Mouse (Mus musculus) neural tube, embryonic 10.5 days (tissue): ENCODE results near the gene Btf3.
A peak's percentile ranks its signal among the peaks of the same experiment; 100 is the strongest.

ENCODE experiments used
- DNase-seq: peaks from one replicate; pipeline ENCODE4 v3.0.0-alpha.2; 2017; ENCODE audit warnings: low spot score; ENCODE audit errors: extremely low spot score

Btf3 gene

DNA sequence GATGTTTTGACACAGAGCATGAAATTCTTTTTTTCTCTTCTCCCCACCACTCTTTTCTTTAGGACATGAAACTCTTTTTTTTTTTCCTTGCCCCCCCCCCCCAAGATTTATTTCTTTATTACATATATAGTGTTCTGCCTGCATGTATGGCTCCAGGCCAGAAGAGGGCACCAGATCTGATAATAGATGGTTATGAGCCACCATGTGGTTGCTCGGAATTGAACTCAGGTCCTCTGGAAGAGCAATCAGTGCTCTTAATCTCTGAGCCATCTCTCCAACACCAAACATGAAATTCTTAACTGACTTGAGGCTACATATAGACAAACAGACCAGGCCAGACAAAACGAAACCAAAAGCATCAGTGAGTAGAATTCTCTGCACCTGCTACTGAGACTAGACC is 39.3 kb downstream of the Btf3 start:
- DNase-seq: no peak

DNA sequence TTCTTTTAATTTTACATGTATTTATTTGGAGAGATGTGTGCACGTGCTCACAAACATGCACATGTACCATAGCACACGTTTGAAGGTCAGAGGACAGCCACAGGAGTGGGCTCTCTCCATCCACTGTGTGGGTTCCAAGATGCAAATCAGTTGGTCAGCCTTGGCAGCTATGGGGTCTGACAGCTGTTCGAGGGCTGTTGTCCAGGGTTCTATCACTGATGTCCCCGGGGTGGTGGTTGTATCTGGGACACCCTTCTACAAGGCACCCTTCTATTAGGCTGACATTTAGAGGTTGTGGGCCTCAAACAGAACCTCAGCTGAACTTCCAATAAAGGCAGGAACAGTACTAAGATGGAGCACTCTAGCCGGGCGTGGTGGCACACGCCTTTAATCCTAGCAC is 40.6 kb downstream of the Btf3 start:
- no peak for DNase-seq

DNA sequence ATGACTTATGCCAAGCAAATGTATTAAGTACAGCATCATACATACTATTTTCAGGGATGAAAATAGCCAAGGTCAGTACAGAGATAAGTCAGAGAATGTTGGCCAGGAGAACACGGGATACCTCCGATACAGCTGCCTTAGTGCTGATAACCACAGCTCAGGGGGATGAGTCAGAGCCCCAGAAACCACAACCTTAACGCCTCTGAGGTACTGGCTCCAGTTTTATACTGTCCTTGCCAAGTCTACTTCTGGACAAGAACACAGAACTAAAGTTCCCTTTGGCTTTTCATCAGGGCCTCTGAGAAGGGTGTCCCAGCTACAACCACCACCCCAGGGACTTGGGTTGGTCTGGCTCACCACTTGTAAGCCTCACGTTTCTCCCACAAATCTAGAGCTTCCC is 41.2 kb downstream of the Btf3 start:
- DNase-seq: no peak

DNA sequence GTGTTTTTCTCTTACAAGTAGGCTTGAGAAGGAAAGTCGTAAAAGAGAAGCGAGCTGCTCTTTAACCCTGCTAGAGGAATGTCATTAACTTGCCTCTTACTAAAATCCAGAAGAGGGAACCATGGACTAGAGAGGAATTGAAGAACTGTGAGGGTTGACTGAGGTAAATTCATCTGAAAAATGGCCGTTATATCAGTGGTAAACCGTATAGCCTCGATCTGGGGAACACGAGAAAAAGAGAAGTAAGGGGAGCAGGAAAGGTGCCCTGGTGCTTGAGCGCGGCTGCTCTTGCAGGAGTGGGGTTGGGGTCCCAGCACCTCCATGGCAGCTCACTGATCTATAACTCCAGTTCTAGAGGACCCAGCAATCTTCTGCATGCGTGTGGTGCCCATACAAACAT is 42.8 kb downstream of the Btf3 start:
- no peak for DNase-seq

DNA sequence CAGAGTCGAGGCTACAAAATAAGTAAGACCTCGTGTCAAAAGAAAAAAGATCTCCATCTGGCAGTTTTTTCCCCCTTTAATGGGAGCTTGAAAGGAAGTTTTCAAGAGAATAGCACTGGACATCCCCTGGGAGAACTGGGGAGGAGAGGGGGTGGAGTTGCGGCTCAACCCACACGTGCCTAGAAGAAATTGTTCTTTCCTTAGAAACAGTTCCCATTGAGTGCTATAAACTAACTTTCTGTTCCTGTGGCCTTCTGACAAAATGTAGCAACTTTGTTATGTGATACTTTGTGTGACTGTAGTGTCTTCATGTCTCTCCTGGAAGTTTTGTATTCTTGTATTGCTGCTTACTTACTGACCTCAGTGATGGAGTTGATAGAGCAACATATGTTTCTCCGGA is 52.7 kb downstream of the Btf3 start:
- no peak for DNase-seq

DNA sequence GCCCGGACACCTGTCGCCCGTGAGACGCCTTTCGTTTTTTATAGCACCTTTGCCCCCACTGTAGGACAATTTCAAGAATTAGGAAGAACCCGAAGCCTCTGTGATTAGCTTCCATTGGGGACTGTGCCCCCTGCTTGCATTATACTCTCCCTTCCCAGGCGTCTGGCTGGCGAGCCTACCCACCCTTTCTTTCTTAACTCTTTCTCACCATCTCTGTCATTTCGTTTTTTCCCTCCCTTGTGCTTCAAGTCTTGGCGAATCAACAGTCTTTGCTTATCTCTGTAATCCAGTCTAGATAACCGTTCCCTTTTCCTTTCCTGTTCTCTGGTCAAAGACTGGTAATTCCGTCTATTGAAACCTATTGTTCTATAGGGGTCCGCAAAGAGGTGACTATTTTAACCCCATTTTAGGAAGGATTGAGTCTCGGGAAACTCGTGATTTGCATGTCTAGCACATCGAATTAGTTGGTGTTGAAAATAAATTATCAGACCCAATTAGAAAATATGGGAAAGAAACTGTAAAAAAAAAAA is 53.3 kb downstream of the Btf3 start:
- no peak for DNase-seq

DNA sequence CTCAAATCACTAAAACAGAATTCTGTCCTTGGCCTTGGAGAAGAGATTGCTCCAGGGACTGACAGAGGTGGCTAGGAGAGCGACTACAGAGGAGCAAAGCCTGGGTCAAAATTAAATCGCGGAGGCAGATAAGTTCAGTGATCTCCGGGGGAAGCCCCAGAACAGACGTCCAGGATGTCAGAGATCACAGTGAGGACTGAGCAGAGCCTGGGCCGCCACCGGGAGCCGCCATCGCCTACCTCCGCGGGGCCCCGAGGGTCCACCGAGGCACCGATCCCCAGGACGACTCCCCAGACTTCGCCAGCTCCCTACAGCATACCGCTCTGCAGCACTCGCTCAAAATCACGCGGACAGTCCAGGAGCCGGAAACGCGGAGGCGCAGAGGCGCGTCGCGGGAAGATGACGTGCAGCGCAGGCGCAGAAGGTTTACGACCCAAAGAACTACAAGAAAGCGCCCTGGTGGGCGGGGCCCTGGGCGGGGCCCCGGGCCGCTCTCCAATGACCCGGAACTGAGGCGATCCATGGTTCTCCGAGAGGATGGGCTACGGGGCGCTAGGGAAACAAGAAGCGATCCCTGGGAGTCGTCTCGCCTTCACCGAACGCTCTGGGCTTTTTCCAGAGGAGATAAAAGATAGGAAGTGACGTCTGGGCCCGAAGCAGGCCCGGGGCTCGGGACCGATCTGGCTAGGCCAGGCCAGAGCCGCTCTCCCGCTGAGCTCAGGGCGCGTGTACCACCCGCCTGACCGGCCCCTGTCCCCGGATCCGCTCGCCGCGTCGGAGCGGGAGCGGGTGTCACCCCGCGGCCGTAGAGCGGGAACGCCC is 54.0 kb downstream of the Btf3 start, which contains the start of the genes Utp15 and Ankra2:
TSS of gene Utp15 (minus strand) at position 406 of the 822 bp plus-strand sequence.
TSS of gene Ankra2 (plus strand) at position 439 of the 822 bp plus-strand sequence.
- peak; percentile 100 for DNase-seq
